Mouse (Mus musculus) ES-Bruce4 (cell line): ENCODE measurements around the gene Wdr63. TPM values are rescaled to one million over a fixed set of nuclear protein-coding genes. Genes with fewer than 3 reads are reported as not detected.

Source experiments
- H3K27ac ChIP-seq: 2 replicates; pipeline ENCODE4 v1.5.1; 2012; ENCODE audit warnings: low read length, inconsistent platforms; ENCODE audit not compliant: insufficient read depth
- H3K27me3 ChIP-seq: 2 replicates; pipeline ENCODE4 v1.6.1; 2012; ENCODE audit warnings: mild to moderate bottlenecking, low read length, inconsistent platforms; ENCODE audit not compliant: control insufficient read depth, poor library complexity, insufficient read depth, severe bottlenecking
- H3K36me3 ChIP-seq: 2 replicates; pipeline ENCODE4 v1.6.1; 2012; ENCODE audit warnings: inconsistent platforms, mild to moderate bottlenecking, low read length, moderate library complexity; ENCODE audit not compliant: control insufficient read depth, poor library complexity, insufficient read depth, severe bottlenecking
- H3K4me1 ChIP-seq: one replicate; pipeline ENCODE4 v1.8.1; 2011; ENCODE audit warnings: low read length; ENCODE audit not compliant: control insufficient read depth, insufficient read depth
- H3K4me3 ChIP-seq: 2 replicates; pipeline ENCODE4 v1.5.1; 2011; ENCODE audit warnings: low read depth, mild to moderate bottlenecking, low read length
- H3K9ac ChIP-seq: 2 replicates; pipeline ENCODE4 v1.6.1; 2012; ENCODE audit warnings: low read depth, mild to moderate bottlenecking, inconsistent platforms; ENCODE audit not compliant: poor library complexity, severe bottlenecking
- H3K9me3 ChIP-seq: replicated peaks from 2 replicates; pipeline ENCODE4 v1.6.1; 2012; ENCODE audit warnings: mild to moderate bottlenecking, low read length, inconsistent platforms; ENCODE audit not compliant: control insufficient read depth, poor library complexity, insufficient read depth, severe bottlenecking
- CTCF ChIP-seq: IDR thresholded peaks from one replicate; pipeline ENCODE4 v1.8.1; 2011; ENCODE audit warnings: low read depth, low read length
- EP300 ChIP-seq: IDR thresholded peaks from 2 replicates; pipeline ENCODE4 v1.6.1; 2011; ENCODE audit warnings: low read depth, low read length; ENCODE audit not compliant: insufficient read depth
- POLR2A ChIP-seq: IDR thresholded peaks from one replicate; pipeline ENCODE4 v1.8.1; 2011; ENCODE audit warnings: low read length; ENCODE audit not compliant: insufficient read depth
- polyA plus RNA-seq: library from polyadenylated mRNA; stranded (reverse); fragments of >200 nt; gene quantifications from 2 replicates; pipeline ENCODE4 v1.2.4, GENCODE M21; 2011; ENCODE audit warnings: low read depth; ENCODE audit not compliant: missing spikeins, insufficient read depth, insufficient read length

The Wdr63 gene
- polyA plus RNA-seq, 1 experiment, result not detected

DNA sequence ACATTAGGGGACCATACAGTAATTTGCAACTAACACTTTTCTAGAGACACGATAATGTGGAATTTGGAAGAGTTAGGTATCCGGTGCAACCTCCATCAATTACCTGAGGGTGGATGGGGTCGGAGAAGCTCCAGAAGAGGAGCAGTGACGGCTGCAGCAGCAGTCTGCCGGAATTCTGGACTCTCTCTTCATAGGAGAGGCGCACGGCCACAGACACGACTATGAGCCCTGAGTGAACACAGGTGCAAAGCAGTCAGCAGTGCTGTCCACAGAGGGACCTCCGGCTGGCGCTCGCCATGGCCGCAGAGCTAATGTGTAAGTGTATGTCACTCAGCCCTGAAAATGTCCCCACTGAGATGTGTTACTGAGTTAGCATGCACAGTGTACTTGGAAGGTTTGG, 27.7 kb downstream of the Wdr63 start:
- TF ChIP-seq POLR2A (no peak), EP300 (no peak), CTCF (no peak)
- H3K27ac ChIP-seq, result no peak overlapping the region
- no peak overlapping the region for H3K9ac ChIP-seq
- H3K4me3 ChIP-seq, result no peak overlapping the region
- H3K27me3 ChIP-seq, result no peaks in the 10 kb centered on the region
- peaks cover 26% of the 10 kb centered on the region for H3K9me3 ChIP-seq
- H3K36me3 ChIP-seq, result no peaks in the 10 kb centered on the region
- no peaks in the 10 kb centered on the region for H3K4me1 ChIP-seq

- no peak overlapping the region for H3K27ac ChIP-seq
- H3K4me1 ChIP-seq, result no peaks in the 10 kb centered on the region
- no peaks in the 10 kb centered on the region for H3K36me3 ChIP-seq
- H3K27me3 ChIP-seq, result no peaks in the 10 kb centered on the region
- H3K9ac ChIP-seq, result no peak overlapping the region
- H3K4me3 ChIP-seq, result no peak overlapping the region
- TF ChIP-seq CTCF (no peak), EP300 (no peak), POLR2A (no peak)
- H3K9me3 ChIP-seq, result no peaks in the 10 kb centered on the region
These were observed 35.1 kb downstream of the Wdr63 start for GRCm38 (mm10) chr3:146072780-146073179.

DNA sequence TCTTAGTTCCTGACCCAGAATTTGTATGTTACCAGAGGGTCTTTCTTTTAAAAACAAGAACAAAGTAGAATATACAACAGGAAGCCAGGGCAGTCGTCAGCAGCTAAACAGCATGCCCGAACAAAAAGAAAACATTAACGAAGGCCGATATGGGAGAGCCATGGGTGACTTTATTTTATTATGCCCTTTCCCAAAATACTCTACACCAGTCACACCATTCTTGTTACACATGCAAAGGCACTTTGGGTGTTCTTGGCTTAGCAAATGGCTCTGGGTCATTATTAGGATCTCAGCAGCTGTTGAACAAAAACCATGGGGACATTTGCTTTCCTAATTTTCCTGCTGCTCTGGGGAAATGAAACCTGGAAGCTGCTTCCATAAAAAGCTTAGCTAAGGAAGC, 38.7 kb downstream of the Wdr63 start:
- H3K36me3 ChIP-seq, result no peaks in the 10 kb centered on the region
- H3K9me3 ChIP-seq, result no peaks in the 10 kb centered on the region
- H3K4me1 ChIP-seq, result no peaks in the 10 kb centered on the region
- H3K27ac ChIP-seq, result no peak overlapping the region
- no peak overlapping the region for H3K4me3 ChIP-seq
- no peak for TF ChIP-seq EP300
- no peak for TF ChIP-seq CTCF
- no peak for TF ChIP-seq POLR2A
- no peaks in the 10 kb centered on the region for H3K27me3 ChIP-seq
- H3K9ac ChIP-seq, result no peak overlapping the region

GRCm38 (mm10) chr3:146063146-146063545, 44.8 kb downstream of the Wdr63 start:
- TF ChIP-seq EP300, result no peak
- TF ChIP-seq CTCF, result no peak
- no peak for TF ChIP-seq POLR2A
- H3K4me3 ChIP-seq, result no peak overlapping the region
- H3K36me3 ChIP-seq, result no peaks in the 10 kb centered on the region
- no peaks in the 10 kb centered on the region for H3K27me3 ChIP-seq
- H3K9me3 ChIP-seq, result no peaks in the 10 kb centered on the region
- H3K9ac ChIP-seq, result no peak overlapping the region
- no peaks in the 10 kb centered on the region for H3K4me1 ChIP-seq
- no peak overlapping the region for H3K27ac ChIP-seq

- Histone ChIP-seq H3K36me3 (no peaks in the 10 kb centered on the region), H3K9ac (no peak overlapping the region), H3K27me3 (no peaks in the 10 kb centered on the region), H3K9me3 (no peaks in the 10 kb centered on the region), H3K4me3 (no peak overlapping the region), H3K4me1 (no peaks in the 10 kb centered on the region), H3K27ac (no peak overlapping the region)
- no peak for TF ChIP-seq CTCF
- TF ChIP-seq POLR2A, result no peak
- no peak for TF ChIP-seq EP300
These were observed 48.5 kb downstream of the Wdr63 start for GRCm38 (mm10) chr3:146059356-146059926.

GRCm38 (mm10) chr3:146058263-146058662, 49.7 kb downstream of the Wdr63 start:
- Histone ChIP-seq H3K4me3 (no peak overlapping the region), H3K27me3 (no peaks in the 10 kb centered on the region), H3K9me3 (no peaks in the 10 kb centered on the region), H3K27ac (no peak overlapping the region), H3K4me1 (no peaks in the 10 kb centered on the region), H3K36me3 (no peaks in the 10 kb centered on the region), H3K9ac (no peak overlapping the region)
- no peak for TF ChIP-seq EP300
- no peak for TF ChIP-seq POLR2A
- peak; percentile 56 for TF ChIP-seq CTCF
